Mouse (Mus musculus): ENCODE data around the gene Ptprj.
"Not testable (repeated sequence)": the region's sequence is repeated elsewhere in the genome, so short reads cannot be mapped to it uniquely, and the experiment has no call there.

DNA sequence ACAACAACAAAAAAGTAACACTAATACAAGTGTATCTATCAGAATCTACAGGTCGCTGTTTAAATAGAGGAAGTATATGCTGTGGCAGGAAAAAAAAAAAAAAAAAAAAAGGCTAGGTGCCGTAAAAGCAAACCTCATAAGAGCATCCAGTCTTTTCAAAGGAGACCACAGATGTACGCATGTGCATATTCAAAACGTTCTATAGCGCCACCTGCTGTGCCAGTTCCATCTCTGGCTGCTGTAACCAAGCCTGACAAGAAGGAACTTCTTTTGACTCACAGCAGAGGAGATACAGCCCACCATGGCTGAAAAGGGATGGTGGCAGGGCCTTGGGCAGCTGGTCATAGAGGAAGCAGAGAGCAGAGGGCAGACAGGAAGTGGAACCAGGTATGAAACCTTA, 143.0 kb downstream of the Ptprj start:
- not testable (repeated sequence) for TF ChIP-seq CTCF, POLR2A (IDR thresholded peaks at IDR 0.05; ENCODE audit: insufficient read depth, low read depth, low read length)

All from olfactory bulb, adult 2 months (tissue).